Mouse (Mus musculus) testis, adult 2 months (tissue): ENCODE data around the gene Gm2a.

Source experiments
- CTCF ChIP-seq: fragments of 200-500 bp; IDR thresholded peaks from 2 replicates; pipeline ENCODE4 v1.5.1; 2012; ENCODE audit warnings: low read depth, mild to moderate bottlenecking, inconsistent platforms, low read length, moderate library complexity; ENCODE audit not compliant: control insufficient read depth, insufficient read depth, insufficient replicate concordance
- POLR2A ChIP-seq: fragments of 200-500 bp; IDR thresholded peaks from 2 replicates; pipeline ENCODE4 v1.6.1; 2012; ENCODE audit warnings: low read depth, mild to moderate bottlenecking, inconsistent platforms, low read length, moderate library complexity; ENCODE audit not compliant: control insufficient read depth

DNA sequence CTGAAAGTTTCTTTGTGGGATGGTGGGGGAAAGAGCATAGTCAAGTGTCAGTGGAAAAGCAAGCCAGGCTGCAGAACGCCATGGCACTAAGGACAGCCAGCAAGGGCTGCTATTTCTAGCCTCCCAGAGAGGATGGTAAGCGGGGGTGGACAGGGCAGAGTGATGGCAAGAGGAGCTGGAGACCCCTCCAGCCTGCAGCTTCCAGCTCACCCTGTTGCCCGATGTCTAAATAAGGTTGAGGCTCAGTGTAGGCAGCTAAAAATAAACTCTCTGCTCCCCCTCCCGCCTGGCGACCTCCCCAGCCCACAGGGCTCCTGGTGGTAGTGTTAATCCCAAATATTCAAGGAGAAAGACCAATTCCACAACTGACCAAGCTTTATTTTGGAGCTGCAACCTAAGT is 12.5 kb upstream of the Gm2a start:
- TF ChIP-seq CTCF = no peak
- no peak for TF ChIP-seq POLR2A
